Mouse (Mus musculus): ENCODE measurements around the gene Zfp786.
"Not testable (repeated sequence)": the region's sequence is repeated elsewhere in the genome, so short reads cannot be mapped to it uniquely, and the experiment has no call there.

Zfp786 gene

DNA sequence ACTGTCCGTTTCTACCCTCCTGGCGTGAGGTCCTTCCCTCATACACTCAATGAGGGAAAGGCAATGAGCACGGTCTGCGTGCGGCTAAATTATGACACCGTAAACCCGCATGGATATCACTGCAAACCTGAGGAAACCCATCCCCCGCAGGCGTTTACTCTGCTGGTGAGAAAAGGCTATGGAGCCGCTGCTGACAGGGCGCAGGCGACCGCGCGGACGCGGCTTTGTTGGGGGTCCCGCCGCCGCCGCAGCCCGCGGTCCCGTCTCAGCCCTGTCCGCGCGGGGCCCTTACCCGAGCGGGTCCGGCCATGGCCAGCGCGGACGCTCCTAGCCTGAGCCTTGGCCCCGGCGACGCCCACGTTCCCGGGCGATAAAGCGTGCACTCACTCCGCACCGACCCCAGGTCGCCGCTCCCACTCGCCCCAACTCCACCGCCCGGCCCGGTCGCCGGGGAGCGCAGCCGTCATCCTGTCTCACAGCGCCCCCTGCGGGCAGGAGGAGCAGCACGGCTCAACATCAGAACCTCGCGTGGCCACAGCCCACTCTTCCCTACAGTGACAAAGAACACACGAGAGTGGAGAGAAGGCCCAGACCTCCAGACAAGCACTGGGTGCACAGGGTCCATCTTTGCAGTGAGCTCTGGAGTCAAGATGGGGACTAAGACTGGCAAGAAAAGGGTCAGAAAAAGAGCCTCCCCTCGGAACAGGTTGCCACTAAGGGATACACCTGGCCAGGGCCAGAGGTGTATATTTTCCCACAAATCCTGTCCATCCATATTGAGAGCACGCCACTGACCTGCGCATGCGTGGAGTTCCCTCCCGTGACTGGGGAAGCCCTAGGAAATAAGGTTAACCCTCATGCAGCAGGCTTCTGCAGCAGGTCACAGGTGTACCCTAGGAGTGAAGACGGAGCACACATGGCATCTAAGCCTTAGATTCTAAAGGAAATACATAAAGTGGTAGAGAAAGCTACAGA lies at the start of gene Zfp786:
Gene Zfp786, minus strand, starts transcription at position 764 of the 975 bp plus-strand sequence.
- peak; percentile 97 for DNase-seq (ENCODE audit: low read depth, low spot score)

DNA sequence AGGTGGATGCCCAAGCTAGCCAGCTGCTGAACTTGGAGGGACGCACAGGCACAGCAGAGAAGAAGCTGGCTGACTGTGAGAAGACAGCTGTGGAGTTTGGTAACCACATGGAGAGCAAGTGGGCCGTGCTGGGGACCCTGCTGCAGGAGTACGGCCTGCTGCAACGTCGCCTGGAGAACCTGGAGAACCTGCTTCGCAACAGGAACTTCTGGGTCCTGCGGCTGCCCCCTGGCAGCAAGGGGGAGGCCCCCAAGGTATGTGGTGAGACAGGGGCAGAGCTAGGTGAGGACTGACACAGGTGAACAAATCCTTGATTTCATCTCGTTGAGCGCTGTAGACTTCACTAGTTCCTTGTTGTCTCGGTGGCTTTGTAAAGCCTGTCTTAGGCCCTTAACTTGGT lies 49.5 kb upstream of the Zfp786 start:
- no peak for DNase-seq (ENCODE audit: low read depth, low spot score)

DNA sequence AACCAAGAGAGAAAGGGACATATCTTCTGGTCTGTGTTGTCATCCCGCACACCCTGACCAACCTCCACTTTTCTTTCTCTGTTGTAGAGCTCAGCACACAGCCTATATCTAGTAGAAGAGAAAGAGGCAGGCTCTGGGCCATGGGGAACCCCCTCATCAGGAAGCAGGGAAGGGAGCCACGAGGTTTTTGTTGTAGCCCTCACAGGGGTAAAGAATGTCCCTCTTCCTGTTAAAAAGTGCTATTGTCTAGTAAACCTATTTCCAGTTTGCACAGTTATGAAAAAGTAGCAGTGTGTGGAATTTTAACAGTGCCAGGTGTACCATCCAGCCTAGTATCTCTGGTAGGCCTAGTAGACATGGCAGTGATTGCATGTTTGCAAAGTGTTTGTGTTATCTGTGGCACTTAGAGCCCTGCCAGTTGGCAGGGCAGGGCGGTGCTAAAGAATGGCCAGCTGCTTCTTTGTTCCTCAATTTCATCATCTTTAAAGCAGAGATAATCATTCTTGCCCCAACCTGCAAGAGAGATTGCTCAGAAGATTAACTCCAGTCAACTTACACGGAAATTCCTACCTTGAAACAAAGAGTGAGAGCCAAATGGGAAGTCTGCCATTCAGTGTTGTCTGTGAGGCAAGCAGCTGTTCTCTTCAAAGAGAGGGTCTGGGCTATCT lies 48.5 kb upstream of the Zfp786 start:
- no peak for DNase-seq (ENCODE audit: low read depth, low spot score)

DNA sequence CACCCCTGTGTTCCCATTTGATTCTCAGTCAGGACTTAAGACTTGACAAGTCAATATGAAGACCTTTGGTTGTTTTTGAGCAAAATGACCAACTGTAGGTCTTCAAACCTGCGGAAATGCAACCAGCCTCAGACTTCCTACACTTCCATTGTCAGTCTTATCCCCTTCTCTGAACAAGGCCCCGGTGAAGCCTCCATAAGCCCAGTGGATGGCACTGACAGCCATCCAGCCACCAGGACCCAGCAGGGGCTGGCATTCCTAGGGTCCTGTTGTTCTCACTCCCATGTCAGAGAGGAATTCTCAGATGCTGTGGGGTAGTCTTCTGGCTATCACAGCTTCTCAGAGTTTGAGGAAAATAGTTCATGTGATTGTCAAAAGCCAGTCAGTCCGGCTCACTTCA lies 47.9 kb upstream of the Zfp786 start:
- peak; percentile 12 for DNase-seq (ENCODE audit: low read depth, low spot score)

DNA sequence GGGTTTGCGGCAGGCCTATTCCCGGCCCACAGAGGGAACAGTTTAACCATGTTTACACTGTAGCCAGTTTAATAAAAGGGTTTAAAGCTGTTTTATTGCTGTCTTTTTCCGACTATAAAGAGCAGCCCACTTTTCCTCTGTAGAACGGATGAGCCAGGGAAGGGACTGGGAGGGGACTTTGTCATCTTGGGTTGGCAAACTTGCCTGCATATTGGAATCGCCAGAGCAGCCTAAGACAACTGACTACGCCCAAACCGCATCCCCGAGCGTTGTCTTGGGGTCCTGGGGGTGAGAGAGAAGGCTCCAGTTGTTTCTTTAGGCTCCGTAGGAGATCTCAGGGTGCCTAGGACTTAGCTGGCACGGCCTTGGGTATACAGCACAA lies 47.5 kb upstream of the Zfp786 start:
- DNase-seq (ENCODE audit: low read depth, low spot score): peak; percentile 41

DNA sequence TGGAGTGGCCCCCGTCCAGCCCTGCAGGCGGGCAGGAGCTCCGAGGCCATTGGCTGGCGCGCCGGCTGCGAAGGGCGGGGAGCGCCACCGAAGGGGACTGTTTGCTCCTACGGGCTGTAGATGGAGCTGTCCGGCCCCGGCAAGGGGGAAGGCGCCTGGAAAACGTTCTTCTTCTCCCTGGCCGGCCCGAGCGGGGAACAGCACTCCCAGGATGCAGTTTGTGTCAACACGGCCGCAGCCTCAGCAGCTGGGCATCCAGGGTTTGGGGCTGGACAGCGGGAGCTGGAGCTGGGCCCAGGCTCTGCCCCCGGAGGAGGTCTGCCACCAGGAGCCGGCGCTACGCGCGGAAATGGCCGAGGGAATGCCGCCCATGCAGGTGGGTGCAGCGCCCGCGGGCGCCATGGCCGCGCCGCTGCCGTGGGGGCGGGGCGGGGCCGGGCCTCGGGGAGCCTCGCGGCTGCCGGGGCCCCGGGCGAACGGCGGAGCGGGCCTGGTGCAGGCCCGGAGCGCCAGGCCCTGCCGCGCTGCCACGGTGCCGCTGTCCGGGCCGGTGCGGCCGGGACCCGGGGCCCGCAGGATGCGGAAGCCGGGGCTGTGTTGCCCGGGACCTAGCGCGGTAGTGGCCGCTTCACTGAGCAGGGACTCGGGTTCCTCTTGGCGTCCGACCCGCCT lies 46.9 kb upstream of the Zfp786 start:
- peak; percentile 91 for DNase-seq (ENCODE audit: low read depth, low spot score)

DNA sequence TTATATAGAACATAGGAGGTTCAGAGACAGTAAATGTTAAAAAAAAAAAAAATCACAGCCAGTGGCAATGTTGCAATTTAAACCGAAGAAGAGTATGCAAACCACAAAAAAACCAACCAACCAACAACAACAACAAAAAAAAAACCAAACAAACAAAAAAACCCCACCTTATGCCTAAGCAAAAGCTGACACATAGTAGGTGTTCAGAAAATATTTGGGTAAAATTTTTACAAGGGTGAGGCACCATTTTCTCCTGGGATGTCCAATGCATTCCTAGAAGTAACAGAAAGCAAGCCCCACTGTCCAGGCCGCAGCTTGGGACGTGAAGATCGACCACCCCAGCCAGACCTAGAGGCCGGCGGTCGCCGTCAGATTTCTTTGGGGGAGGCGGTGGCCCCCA lies 46.4 kb upstream of the Zfp786 start, which contains the start of gene Zfp282:
Gene Zfp282, plus strand, starts transcription at position 147 of the 400 bp plus-strand sequence.
- no peak for DNase-seq (ENCODE audit: low read depth, low spot score)

DNA sequence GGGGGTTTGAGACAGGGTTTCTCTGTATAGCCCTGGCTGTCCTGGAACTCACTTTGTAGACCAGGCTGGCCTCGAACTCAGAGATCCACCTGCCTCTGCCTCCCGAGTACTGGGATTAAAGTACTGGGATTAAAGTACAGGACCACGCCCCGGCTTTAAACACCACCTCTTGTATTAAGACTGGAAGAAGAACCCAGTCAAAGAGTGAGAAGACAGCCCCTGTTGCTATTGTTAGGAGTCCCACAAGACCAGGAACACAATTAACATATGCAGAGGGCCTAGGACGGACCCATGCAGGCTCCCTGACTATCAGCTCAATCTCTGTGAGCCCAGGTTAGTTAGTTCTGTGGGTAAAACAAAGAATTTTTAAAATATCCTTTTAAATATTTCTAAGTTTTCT lies 41.6 kb upstream of the Zfp786 start:
- peak; percentile 60 for DNase-seq (ENCODE audit: low read depth, low spot score)

DNA sequence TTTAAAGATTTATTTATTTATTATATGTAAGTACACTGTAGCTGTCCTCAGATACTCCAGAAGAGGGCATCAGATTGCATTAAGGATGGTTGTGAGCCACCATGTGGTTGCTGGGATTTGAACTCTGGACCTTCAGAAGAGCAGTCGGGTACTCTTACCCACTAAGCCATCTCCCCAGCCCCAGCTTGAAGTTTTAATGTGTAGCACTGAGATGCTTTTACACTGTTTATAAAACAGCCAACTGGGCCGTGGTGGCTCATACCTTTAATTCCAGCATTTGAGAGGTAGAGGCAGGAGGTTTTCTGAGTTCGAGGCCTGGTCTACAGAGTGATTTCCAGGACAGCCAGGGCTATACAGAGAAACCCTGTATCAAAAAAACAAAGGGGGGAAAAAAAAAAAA lies 27.1 kb upstream of the Zfp786 start:
- not testable (repeated sequence) for DNase-seq (ENCODE audit: low read depth, low spot score)

DNA sequence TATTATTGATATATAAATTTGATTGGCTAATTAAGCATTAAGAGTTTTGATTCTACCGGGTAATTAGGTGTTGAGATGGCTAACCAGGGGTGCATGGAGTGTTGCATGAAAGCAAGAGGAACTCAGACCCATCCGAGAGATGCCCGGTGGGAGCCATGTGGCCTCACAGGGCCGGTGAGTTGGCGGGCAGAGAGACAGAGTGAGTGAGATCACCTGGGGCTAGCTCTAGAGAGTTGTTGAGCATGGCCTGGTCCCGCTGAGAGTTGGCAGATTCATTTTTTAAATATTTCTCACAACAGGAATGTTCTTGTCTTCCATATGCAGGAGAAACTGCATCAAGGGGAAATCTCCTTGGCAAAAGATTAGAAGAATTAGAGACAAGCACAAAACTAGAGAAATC lies 26.6 kb upstream of the Zfp786 start:
- DNase-seq (ENCODE audit: low read depth, low spot score): no peak

DNA sequence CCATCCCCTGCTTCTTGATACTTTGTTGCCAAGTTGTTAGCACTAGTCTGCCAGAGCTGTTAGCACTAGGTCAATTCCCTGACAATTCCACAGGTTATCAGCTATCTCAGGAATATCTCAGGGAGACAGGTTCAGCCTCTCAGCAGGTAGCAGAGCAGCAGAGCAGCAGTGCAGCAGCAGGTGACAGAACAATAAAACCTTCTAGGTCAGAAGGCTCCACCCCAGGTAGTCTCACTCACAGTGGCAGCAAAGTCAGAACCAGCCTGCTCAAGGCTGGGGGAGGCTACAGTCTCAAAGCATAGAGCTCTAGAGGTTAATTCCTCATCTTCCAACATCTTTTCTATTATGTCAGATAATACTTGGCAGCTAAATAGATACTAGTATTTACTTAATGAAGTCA lies 15.1 kb upstream of the Zfp786 start:
- DNase-seq (ENCODE audit: low read depth, low spot score): no peak

DNA sequence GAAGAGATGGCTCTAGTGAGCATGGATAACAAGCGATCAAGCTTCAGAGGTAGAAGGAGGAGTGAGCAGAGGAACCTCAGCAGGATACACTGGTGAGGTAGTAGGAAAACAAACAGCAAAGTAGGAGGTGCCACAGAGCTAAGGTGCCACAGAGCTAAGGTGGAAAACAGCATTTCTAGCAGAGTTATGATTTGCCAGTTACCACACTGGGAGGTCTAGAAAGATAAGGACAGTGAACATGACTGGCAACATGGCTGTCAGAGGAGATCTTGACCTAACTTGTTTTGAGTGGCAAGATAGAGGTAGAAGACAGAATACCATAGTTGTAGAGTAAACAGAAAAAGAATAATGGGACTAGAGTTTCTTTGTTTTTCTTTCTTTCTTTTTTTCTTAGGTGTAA lies 11.7 kb upstream of the Zfp786 start:
- no peak for DNase-seq (ENCODE audit: low read depth, low spot score)

DNA sequence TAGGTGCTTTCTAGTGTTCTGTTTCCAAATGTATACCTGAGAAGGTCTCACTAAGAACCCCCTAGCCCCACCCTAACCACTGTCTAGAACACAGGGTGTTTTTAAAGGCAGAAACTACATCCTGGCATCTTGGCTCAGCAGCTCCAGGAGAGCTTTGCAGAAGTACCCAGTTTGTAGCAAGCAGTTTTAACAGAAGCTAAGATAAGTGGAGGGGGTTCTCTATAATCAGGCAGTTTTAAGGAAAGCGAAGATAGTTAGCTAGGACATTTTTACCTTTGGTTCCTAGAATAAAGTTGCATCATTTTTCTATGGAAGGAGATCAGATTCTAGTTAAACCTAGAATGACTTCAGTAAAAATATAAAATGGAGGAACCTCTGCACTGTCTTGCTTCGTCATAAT lies 11.2 kb upstream of the Zfp786 start:
- no peak for DNase-seq (ENCODE audit: low read depth, low spot score)

DNA sequence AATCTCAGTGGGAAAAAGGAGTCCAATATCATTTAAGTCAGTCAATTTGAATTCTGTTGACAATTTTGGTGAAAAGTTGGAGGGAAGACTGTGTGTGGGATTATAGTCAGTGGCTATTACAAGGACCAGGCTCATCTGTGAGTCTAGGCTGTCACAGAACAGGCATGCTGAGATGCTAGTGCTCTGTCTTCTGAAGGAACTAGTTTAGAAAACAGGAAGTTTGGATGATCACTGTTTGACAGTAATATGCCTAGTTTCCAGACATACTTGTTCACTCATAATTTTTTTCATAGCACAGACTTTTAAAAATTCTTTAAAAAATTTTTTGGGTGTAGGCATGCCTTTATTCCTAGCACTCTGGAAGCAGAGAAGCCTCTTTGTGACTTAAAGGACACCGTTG lies 10.4 kb upstream of the Zfp786 start:
- DNase-seq (ENCODE audit: low read depth, low spot score): no peak

DNA sequence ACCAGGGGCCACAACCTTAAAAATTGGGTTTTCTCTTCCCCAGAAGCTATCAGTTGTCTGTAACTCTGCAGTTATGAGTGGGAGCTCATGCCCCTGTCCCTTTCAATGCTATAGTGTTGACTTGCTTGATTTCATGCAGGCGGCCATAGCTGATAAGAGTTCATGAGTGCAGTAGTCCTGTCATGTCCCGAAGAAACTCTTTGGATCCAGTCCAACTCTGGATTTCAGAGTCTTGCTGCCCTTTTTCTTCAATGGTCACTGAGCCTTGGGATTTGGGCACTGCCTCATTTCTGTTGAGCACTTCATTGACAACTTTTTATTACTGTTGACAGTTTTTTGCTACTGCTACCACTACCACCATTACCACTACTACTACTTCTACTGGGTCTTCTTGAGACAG lies 7.0 kb upstream of the Zfp786 start:
- no peak for DNase-seq (ENCODE audit: low read depth, low spot score)

DNA sequence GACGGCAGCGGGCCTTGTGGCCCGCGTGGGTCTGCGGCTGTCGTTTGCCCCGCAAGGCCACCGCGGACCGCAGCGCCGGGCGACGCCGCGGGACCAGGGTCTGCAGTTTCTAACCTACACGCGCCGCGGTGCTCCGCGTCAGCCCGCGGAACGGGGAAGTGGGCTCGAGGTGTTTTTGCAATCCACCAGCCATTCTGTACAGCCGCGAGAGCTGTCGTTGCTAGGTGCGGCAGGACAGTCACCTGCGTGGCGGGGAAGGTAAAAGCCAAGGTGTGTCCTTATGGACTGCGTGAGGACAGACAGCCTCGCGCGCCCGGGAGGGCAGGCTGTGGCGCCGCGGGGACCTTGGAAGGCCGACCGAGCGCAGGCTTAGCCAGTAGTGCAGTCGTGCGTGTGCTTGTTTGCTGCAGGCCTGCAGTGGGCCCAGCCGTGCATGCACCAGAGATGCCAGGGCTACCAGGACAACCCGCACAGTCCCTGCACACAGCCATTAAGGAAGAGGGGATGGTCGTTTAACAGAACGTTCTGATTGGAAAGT lies 5.4 kb upstream of the Zfp786 start:
- DNase-seq (ENCODE audit: low read depth, low spot score): peak; percentile 68

DNA sequence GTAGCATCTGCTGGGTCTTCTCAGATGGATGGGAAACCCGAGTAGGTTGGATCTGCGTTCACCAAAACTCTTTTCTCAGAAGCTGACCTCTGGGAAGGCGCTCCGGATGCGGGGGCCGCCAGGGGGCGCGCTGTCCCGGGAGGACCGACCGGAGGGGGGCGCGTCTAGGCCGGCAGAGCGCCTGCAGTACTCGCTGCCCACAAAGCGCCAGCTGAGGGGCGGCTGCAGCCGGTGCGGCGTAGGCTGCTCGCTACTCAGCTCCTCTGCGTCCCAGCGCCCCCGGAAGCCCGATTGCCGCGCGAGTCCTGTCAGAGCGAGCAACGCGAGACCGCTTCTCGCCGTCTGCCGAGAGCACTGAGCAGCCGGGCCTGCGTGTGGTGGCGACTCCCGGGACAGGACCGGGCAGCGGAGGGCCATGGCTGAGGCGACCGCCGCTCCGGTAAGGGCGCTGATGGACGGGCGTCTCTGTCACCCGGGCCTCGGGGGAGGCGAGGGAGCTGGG lies 4.9 kb upstream of the Zfp786 start, which contains the start of gene Zfp398:
Gene Zfp398, plus strand, starts transcription at position 180 of the 502 bp plus-strand sequence.
- DNase-seq (ENCODE audit: low read depth, low spot score): peak; percentile 98

DNA sequence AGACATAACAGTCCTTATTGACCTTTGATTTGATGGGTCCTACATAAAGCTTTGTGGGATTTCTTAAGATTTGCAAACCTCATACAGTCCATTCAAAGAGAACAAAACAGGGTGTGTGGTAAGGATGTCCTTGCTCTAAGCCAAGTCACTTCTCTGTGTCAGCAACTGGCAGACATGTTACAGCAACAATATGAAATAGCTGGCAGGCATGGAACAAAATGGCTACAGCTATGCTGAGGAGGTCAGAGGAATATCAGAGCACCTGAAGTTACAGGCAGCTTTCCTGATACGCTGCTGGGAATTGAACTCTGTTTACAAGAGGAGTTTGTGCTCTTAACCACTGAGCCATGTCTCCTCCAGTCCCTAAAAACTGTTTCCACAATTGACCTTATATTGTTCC lies 1.6 kb upstream of the Zfp786 start:
- DNase-seq (ENCODE audit: low read depth, low spot score): no peak

DNA sequence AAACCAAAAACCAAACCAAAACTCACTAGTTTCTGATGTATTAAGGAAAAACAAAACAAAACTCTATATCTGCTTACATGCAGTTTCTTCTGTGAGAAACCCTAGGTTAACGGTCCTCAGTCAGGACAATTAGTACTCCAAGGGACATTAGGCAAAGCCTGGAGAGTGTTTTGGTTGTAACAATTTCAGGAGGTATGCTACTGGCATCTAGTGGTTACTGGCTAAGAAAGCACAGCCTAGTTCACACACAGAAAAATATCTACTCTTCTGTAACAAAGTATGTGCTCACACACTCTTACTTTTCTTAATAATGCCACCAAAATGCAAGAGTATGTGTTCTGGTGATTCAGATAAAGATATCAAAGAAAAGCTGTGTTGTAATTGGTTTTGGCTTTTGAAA lies 1.7 kb downstream of the Zfp786 start:
- DNase-seq (ENCODE audit: low read depth, low spot score): peak; percentile 27

DNA sequence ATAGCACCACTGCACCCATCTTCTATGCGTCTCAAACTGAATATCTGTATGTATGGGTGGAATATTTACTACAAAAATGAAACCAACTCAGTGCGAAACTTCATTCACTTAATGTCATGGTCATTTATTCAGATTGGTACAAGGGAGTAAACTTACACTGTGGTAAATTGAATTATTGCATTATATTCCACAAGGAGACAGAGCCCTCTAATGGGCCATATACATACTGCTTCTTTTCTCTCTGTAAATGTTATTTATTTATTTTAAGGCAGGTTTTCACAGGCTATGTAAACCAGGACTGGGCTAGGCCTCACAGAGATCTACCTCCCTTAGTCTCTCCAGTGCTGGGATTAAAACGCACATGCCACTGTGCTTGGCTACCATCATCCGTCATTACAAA lies 3.2 kb downstream of the Zfp786 start:
- no peak for DNase-seq (ENCODE audit: low read depth, low spot score)

DNA sequence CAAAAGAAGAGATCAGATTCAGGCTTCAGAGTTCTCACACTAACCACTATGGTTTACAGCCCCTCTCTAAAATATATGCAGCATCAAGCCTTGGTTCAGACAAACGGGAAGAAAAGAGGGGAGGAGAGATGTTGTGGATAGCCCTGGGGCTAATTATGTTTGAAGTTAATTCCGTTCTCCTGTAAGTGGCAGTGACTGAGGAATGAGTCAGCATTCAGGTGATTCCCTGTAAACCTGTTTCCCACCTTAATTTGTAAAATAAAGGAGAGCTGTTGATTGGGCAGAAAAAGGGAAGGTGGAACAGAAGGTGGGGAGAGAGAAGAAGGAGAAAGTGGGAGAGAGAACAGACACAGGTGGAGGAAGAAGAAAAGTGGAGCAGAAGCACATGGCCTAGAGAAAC lies 6.4 kb downstream of the Zfp786 start:
- peak; percentile 12 for DNase-seq (ENCODE audit: low read depth, low spot score)

DNA sequence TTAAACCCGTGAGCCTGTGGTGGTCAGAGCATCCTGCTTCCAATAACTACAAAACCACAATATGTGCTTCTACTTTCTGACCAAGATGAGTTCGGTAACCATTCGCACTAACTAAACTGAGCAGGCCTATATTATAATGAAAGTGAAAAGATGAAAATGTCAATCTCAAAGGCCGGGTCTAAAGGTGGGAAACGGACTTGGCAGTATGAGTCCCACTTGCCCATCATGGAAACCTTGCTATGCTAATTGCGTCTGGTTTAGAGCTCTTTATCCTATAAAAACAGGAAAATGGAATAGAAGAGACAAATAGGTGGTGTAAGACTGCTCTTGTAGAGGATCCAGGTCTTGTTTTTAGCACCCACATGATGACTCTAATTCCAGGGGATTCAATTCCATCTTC lies 8.9 kb downstream of the Zfp786 start:
- DNase-seq (ENCODE audit: low read depth, low spot score): no peak

All from ZHBTc4 (cell line).